Mouse (Mus musculus) midbrain, embryonic 14.5 days (tissue): ENCODE measurements at regions not wholly inside any gene's neighbourhood (a gene's known extent, or its start where the extent isn't known, plus 50 kb on each side); places are given as distances from the start of the nearest gene placed in this dataset.
A peak's percentile ranks its signal among the peaks of the same experiment; 100 is the strongest.

Experiments
- ATAC-seq: fragments of 200-750 bp; cut with Nextera tagmentation; 2 replicates; pipeline ENCODE4 v1.8.0; 2017; ENCODE audit warnings: moderate number of reproducible peaks, moderate library complexity; ENCODE audit not compliant: low FRiP score, low TSS enrichment
- DNase-seq: peaks from one replicate; pipeline ENCODE4 v3.0.0-alpha.2; 2015
- H3K27ac ChIP-seq: fragments of 300-500 bp; sonication (generic); replicated peaks from 2 replicates; pipeline ENCODE4 v1.5.1; 2014; ENCODE audit warnings: mild to moderate bottlenecking, low read depth, low read length, moderate library complexity
- H3K27me3 ChIP-seq: fragments of 300-500 bp; sonication (generic); 2 replicates; pipeline ENCODE4 v1.6.1; 2014; ENCODE audit warnings: low read length, control low read depth, mixed read lengths; ENCODE audit not compliant: control insufficient read depth, insufficient read depth
- H3K36me3 ChIP-seq: fragments of 300-500 bp; sonication (generic); 2 replicates; pipeline ENCODE4 v1.6.1; 2014; ENCODE audit warnings: low read length, control low read depth; ENCODE audit not compliant: control insufficient read depth, insufficient read depth
- H3K4me1 ChIP-seq: fragments of 300-500 bp; sonication (generic); 2 replicates; pipeline ENCODE4 v1.6.1; 2014; ENCODE audit warnings: mild to moderate bottlenecking, antibody characterized with exemption, low read length, control low read depth; ENCODE audit not compliant: control insufficient read depth, insufficient read depth
- H3K4me2 ChIP-seq: fragments of 300-500 bp; sonication (generic); 2 replicates; pipeline ENCODE4 v1.6.1; 2014; ENCODE audit warnings: mild to moderate bottlenecking, low read length, moderate library complexity
- H3K4me3 ChIP-seq: fragments of 300-500 bp; sonication (generic); replicated peaks from 2 replicates; pipeline ENCODE4 v1.5.1; 2014; ENCODE audit warnings: low read depth, low read length
- H3K9ac ChIP-seq: fragments of 300-500 bp; sonication (generic); replicated peaks from 2 replicates; pipeline ENCODE4 v1.6.1; 2014; ENCODE audit warnings: mild to moderate bottlenecking, low read length, moderate library complexity
- H3K9me3 ChIP-seq: fragments of 300-500 bp; sonication (generic); 2 replicates; pipeline ENCODE4 v1.6.1; 2016; ENCODE audit warnings: low read length, control low read depth, mixed read lengths; ENCODE audit not compliant: control insufficient read depth
- WGBS: fragments of 180-500 bp; shearing (Covaris S2); extraction: QIAGEN DNeasy Blood & Tissue Kit; methylation state at CpG from one replicate; pipeline ENCODE4 v1.1.7; 2014; 5-methylcytosine and 5-hydroxymethylcytosine counted together

- Histone ChIP-seq H3K4me3 (no peak overlapping the region), H3K9ac (no peak overlapping the region), H3K9me3 (peaks cover 4% of the 10 kb centered on the region; the same call in 1 of the 2 replicates), H3K27me3 (no peaks in the 10 kb centered on the region), H3K4me2 (no peak overlapping the region), H3K36me3 (no peaks in the 10 kb centered on the region), H3K4me1 (no peaks in the 10 kb centered on the region), H3K27ac (no peak overlapping the region)
- ATAC-seq: no peak
- DNase-seq: no peak
- 76% methylated on average over 1 of the region's 1 CpGs for WGBS
These were observed 380.5 kb downstream of the Tmem161b start for GRCm38 (mm10) chr13:84602612-84603011.

GRCm38 (mm10) chr13:84612497-84612896, 390.4 kb downstream of the Tmem161b start:
- H3K4me2 ChIP-seq: no peak overlapping the region
- ATAC-seq (no peak), DNase-seq (peak; percentile 12)
- H3K9me3 ChIP-seq: no peaks in the 10 kb centered on the region
- H3K36me3 ChIP-seq: no peaks in the 10 kb centered on the region
- no peaks in the 10 kb centered on the region for H3K27me3 ChIP-seq
- WGBS: 15% methylated on average over 4 of the region's 4 CpGs
- H3K4me3 ChIP-seq: no peak overlapping the region
- no peak overlapping the region for H3K9ac ChIP-seq
- no peak overlapping the region for H3K27ac ChIP-seq
- H3K4me1 ChIP-seq: 0 out of 2 replicates have a peak, but pooled peaks cover 4% of the 10 kb centered on the region

GRCm38 (mm10) chr13:84613004-84613403, 390.9 kb downstream of the Tmem161b start:
- Histone ChIP-seq H3K4me2 (no peak overlapping the region), H3K9ac (no peak overlapping the region), H3K27me3 (no peaks in the 10 kb centered on the region), H3K9me3 (no peaks in the 10 kb centered on the region), H3K27ac (no peak overlapping the region), H3K4me1 (0 out of 2 replicates have a peak, but pooled peaks cover 4% of the 10 kb centered on the region), H3K36me3 (no peaks in the 10 kb centered on the region), H3K4me3 (no peak overlapping the region)
- DNase-seq (peak; percentile 47), ATAC-seq (no peak)
- WGBS: 27% methylated on average over 2 of the region's 2 CpGs

- WGBS: 61% methylated on average over 5 of the region's 5 CpGs
- no peak overlapping the region for H3K9ac ChIP-seq
- 0 out of 2 replicates have a peak, but pooled peaks cover 6% of the 10 kb centered on the region for H3K4me1 ChIP-seq
- no peak overlapping the region for H3K4me3 ChIP-seq
- DNase-seq: no peak
- H3K27ac ChIP-seq: no peak overlapping the region
- H3K36me3 ChIP-seq: no peaks in the 10 kb centered on the region
- H3K27me3 ChIP-seq: no peaks in the 10 kb centered on the region
- ATAC-seq: no peak
- no peaks in the 10 kb centered on the region for H3K9me3 ChIP-seq
- H3K4me2 ChIP-seq: no peak overlapping the region
These were observed 402.6 kb downstream of the Tmem161b start for GRCm38 (mm10) chr13:84624691-84625090.

GRCm38 (mm10) chr13:84625527-84625926, 403.4 kb downstream of the Tmem161b start:
- WGBS: 10% methylated on average over 1 of the region's 1 CpGs
- 0 out of 2 replicates have a peak, but pooled peaks cover 6% of the 10 kb centered on the region for H3K4me1 ChIP-seq
- no peak overlapping the region for H3K27ac ChIP-seq
- no peak overlapping the region for H3K4me2 ChIP-seq
- ATAC-seq (no peak), DNase-seq (no peak)
- H3K27me3 ChIP-seq: no peaks in the 10 kb centered on the region
- no peak overlapping the region for H3K9ac ChIP-seq
- no peaks in the 10 kb centered on the region for H3K36me3 ChIP-seq
- no peaks in the 10 kb centered on the region for H3K9me3 ChIP-seq
- H3K4me3 ChIP-seq: no peak overlapping the region

GRCm38 (mm10) chr13:84625927-84626326, 403.8 kb downstream of the Tmem161b start:
- 7% methylated on average over 2 of the region's 2 CpGs for WGBS
- Histone ChIP-seq H3K36me3 (no peaks in the 10 kb centered on the region), H3K4me3 (no peak overlapping the region), H3K9ac (no peak overlapping the region), H3K27ac (no peak overlapping the region), H3K4me2 (no peak overlapping the region), H3K9me3 (no peaks in the 10 kb centered on the region), H3K4me1 (0 out of 2 replicates have a peak, but pooled peaks cover 6% of the 10 kb centered on the region), H3K27me3 (no peaks in the 10 kb centered on the region)
- ATAC-seq: no peak
- no peak for DNase-seq

- WGBS: 13% methylated on average over 1 of the region's 1 CpGs
- Histone ChIP-seq H3K27me3 (no peaks in the 10 kb centered on the region), H3K4me1 (0 out of 2 replicates have a peak, but pooled peaks cover 6% of the 10 kb centered on the region), H3K9ac (no peak overlapping the region), H3K36me3 (no peaks in the 10 kb centered on the region), H3K4me3 (no peak overlapping the region), H3K4me2 (no peak overlapping the region), H3K27ac (no peak overlapping the region), H3K9me3 (no peaks in the 10 kb centered on the region)
- DNase-seq (peak; percentile 33), ATAC-seq (no peak)
These were observed 404.3 kb downstream of the Tmem161b start for GRCm38 (mm10) chr13:84626397-84626796.

GRCm38 (mm10) chr13:84630686-84631085, 408.6 kb downstream of the Tmem161b start:
- Histone ChIP-seq H3K4me2 (no peak overlapping the region), H3K27ac (no peak overlapping the region), H3K4me1 (0 out of 2 replicates have a peak, but pooled peaks cover 6% of the 10 kb centered on the region), H3K27me3 (no peaks in the 10 kb centered on the region), H3K9me3 (no peaks in the 10 kb centered on the region), H3K4me3 (no peak overlapping the region), H3K36me3 (no peaks in the 10 kb centered on the region), H3K9ac (no peak overlapping the region)
- DNase-seq (no peak), ATAC-seq (no peak)
- WGBS: 94% methylated on average over 2 of the region's 2 CpGs

- WGBS: 88% methylated on average over 5 of the region's 5 CpGs
- DNase-seq (no peak), ATAC-seq (no peak)
- Histone ChIP-seq H3K36me3 (no peaks in the 10 kb centered on the region), H3K9me3 (no peaks in the 10 kb centered on the region), H3K27ac (no peak overlapping the region), H3K4me2 (no peak overlapping the region), H3K9ac (no peak overlapping the region), H3K4me3 (no peak overlapping the region), H3K4me1 (no peaks in the 10 kb centered on the region), H3K27me3 (no peaks in the 10 kb centered on the region)
These were observed 410.4 kb downstream of the Tmem161b start for GRCm38 (mm10) chr13:84632493-84632892.
